7 mouse cellular contexts compared by ENCODE assay signal in genomic region chr10:81464405-81465264, GRCm38 (mm10). TPM values are rescaled to one million over a fixed set of nuclear protein-coding genes. Genes with fewer than 3 reads are reported as not detected.
DNase-seq lines count a peak whose midpoint lies in the region; ATAC-seq and TF ChIP-seq lines count a peak whose summit lies in the region.

No protein-coding gene starts in this region.

- H3K4me3 ChIP-seq in gastrocnemius, adult 2 months: peak overlapping the region; percentile 57
- H3K4me3 ChIP-seq in liver, embryonic 16.5 days (ENCODE audit: low read depth, low read length): peak overlapping the region; percentile 18; the same call in 1 of the 2 replicates

- no peak overlapping the region for H3K27ac ChIP-seq in gastrocnemius, adult 2 months
- no peak overlapping the region for H3K27ac ChIP-seq in liver, embryonic 16.5 days (ENCODE audit: low read length)

- no peaks in the 10 kb centered on the region for H3K9me3 ChIP-seq in liver, embryonic 16.5 days (replicated peaks; ENCODE audit: control insufficient read depth, low read length)

- peaks cover 15% of the 10 kb centered on the region for H3K4me1 ChIP-seq in liver, embryonic 16.5 days (ENCODE audit: control insufficient read depth, low read depth, low read length)

- H3K27me3 ChIP-seq in liver, embryonic 16.5 days (ENCODE audit: control insufficient read depth, insufficient read depth, low read depth, low read length): peaks cover 68% of the 10 kb centered on the region

- TF ChIP-seq CTCF in gastrocnemius, adult 2 months (IDR thresholded peaks at IDR 0.05): no peak

- intact Hi-C loops in gastrocnemius, adult 2 months (cut with DNase I): no loop called here

- no peaks in the 10 kb centered on the region for H3K36me3 ChIP-seq in liver, embryonic 16.5 days (ENCODE audit: control insufficient read depth, insufficient read depth)

- WGBS in liver, embryonic 16.5 days (ENCODE audit: insufficient replicate concordance): 2% methylated on average over 33 of the region's 33 CpGs

- ATAC-seq in liver, embryonic 16.5 days (ENCODE audit: low read depth): peak; percentile 84

- DNase-seq in A20 (ENCODE audit: low read depth, low spot score): peak; percentile 50
- DNase-seq in CD4-positive, CD25-positive, alpha-beta regulatory T cell, adult 2 months (ENCODE audit: low read depth, low spot score): peak; percentile 71
- DNase-seq in cerebellum, adult 9-11 months: peak; percentile 74
- DNase-seq in gastrocnemius, adult 2 months: peak; percentile 73
- peak; percentile 49 for DNase-seq in kidney, adult 11 months
- DNase-seq in neural tube, embryonic 10.5 days (ENCODE audit: extremely low spot score, low spot score): peak; percentile 77

- H3K4me2 ChIP-seq in liver, embryonic 16.5 days (ENCODE audit: low read depth, low read length): peak overlapping the region; percentile 37

- no peak overlapping the region for H3K9ac ChIP-seq in liver, embryonic 16.5 days (ENCODE audit: low read depth, low read length)

RNA-seq across cellular contexts. Expression of gene Nfic, which starts 9.2 kb away (rescaled TPM):
- total RNA-seq in gastrocnemius, adult 2 months (2021): 100 to 1,000 TPM; 207 to 215 TPM
- 10.2 and 12.0 TPM in 2 replicates for polyA plus RNA-seq in liver, embryonic 16.5 days (2015; fragmentation: Nextera tagmentation; extraction: Ambion mirVana)

RNA-seq across cellular contexts. Expression of gene Celf5, which starts 17.9 kb away (rescaled TPM):
- under 1 TPM in 1 of 2 experiments, not detected in 1; 0.17 TPM for total RNA-seq in gastrocnemius, adult 2 months (2021)
- polyA plus RNA-seq in liver, embryonic 16.5 days (2015; fragmentation: Nextera tagmentation; extraction: Ambion mirVana): 0.05 TPM in 1 of 2 replicates, not detected in the other

RNA-seq across cellular contexts. Expression of gene Ncln, which starts 31.6 kb away (rescaled TPM):
- 10 to 100 TPM; 38.3 to 44.8 TPM for total RNA-seq in gastrocnemius, adult 2 months (2021)
- 39.3 and 47.1 TPM in 2 replicates for polyA plus RNA-seq in liver, embryonic 16.5 days (2015; fragmentation: Nextera tagmentation; extraction: Ambion mirVana)

RNA-seq across cellular contexts. Expression of gene S1pr4, which starts 35.3 kb away (rescaled TPM):
- 1 to 10 TPM in 1 of 2 experiments, under 1 TPM in 1; 0.97 to 1.2 TPM for total RNA-seq in gastrocnemius, adult 2 months (2021)
- polyA plus RNA-seq in liver, embryonic 16.5 days (2015; fragmentation: Nextera tagmentation; extraction: Ambion mirVana): 4.8 and 5.3 TPM in 2 replicates

RNA-seq across cellular contexts. Expression of gene Gna15, which starts 59.4 kb away (rescaled TPM):
- total RNA-seq in gastrocnemius, adult 2 months (2021): under 1 TPM; 0.26 to 0.53 TPM
- polyA plus RNA-seq in liver, embryonic 16.5 days (2015; fragmentation: Nextera tagmentation; extraction: Ambion mirVana): 4.3 and 4.4 TPM in 2 replicates
